Mouse (Mus musculus) kidney, embryonic 16.5 days (tissue): ENCODE results near the gene Mpst. TPM values are rescaled to one million over a fixed set of nuclear protein-coding genes. Genes with fewer than 3 reads are reported as not detected.

Source experiments
- ATAC-seq: fragments of 200-750 bp; cut with Nextera tagmentation; 2 replicates; pipeline ENCODE4 v1.8.0; 2017; ENCODE audit warnings: moderate TSS enrichment; ENCODE audit not compliant: low FRiP score, low TSS enrichment
- H3K27ac ChIP-seq: fragments of 300-500 bp; sonication (generic); 2 replicates; pipeline ENCODE4 v1.5.1; 2014; ENCODE audit warnings: low read length
- H3K27me3 ChIP-seq: fragments of 300-500 bp; sonication (generic); 2 replicates; pipeline ENCODE4 v1.6.1; 2014; ENCODE audit warnings: low read length, control low read depth, mixed read lengths; ENCODE audit not compliant: insufficient read depth
- H3K36me3 ChIP-seq: fragments of 300-500 bp; sonication (generic); 2 replicates; pipeline ENCODE4 v1.6.1; 2014; ENCODE audit warnings: low read length, control low read depth, mixed read lengths; ENCODE audit not compliant: insufficient read depth
- H3K4me1 ChIP-seq: fragments of 300-500 bp; sonication (generic); 2 replicates; pipeline ENCODE4 v1.6.1; 2014; ENCODE audit warnings: low read length, control low read depth, mixed read lengths; ENCODE audit not compliant: insufficient read depth
- H3K4me2 ChIP-seq: fragments of 300-500 bp; sonication (generic); replicated peaks from 2 replicates; pipeline ENCODE4 v1.6.1; 2014; ENCODE audit warnings: low read depth, low read length
- H3K4me3 ChIP-seq: fragments of 300-500 bp; sonication (generic); 2 replicates; pipeline ENCODE4 v1.5.1; 2014; ENCODE audit warnings: mild to moderate bottlenecking, low read length
- H3K9ac ChIP-seq: fragments of 300-500 bp; sonication (generic); replicated peaks from 2 replicates; pipeline ENCODE4 v1.6.1; 2014; ENCODE audit warnings: low read length
- H3K9me3 ChIP-seq: fragments of 300-500 bp; sonication (generic); 2 replicates; pipeline ENCODE4 v1.6.1; 2016; ENCODE audit warnings: low read length, control low read depth
- WGBS: fragments of 180-500 bp; shearing (Covaris S2); extraction: QIAGEN DNeasy Blood & Tissue Kit; methylation state at CpG from one replicate; pipeline ENCODE4 v1.1.7; 2014; 5-methylcytosine and 5-hydroxymethylcytosine counted together
- polyA plus RNA-seq: library from polyadenylated mRNA; unstranded; fragments of >200 nt; fragmentation: Nextera tagmentation; extraction: Ambion mirVana; gene quantifications from 2 replicates; pipeline ENCODE4 v1.2.1, GENCODE M21; 2015

The Mpst gene
- polyA plus RNA-seq, 1 experiment from 2014 or later: 5.3 TPM

- H3K4me2 ChIP-seq: no peak overlapping the region
- no peak for ATAC-seq
- WGBS: 50% methylated on average over 4 of the region's 4 CpGs
Measured at GRCm38 (mm10) chr15:78401921-78402320, 4.3 kb upstream of the Mpst start.

DNA sequence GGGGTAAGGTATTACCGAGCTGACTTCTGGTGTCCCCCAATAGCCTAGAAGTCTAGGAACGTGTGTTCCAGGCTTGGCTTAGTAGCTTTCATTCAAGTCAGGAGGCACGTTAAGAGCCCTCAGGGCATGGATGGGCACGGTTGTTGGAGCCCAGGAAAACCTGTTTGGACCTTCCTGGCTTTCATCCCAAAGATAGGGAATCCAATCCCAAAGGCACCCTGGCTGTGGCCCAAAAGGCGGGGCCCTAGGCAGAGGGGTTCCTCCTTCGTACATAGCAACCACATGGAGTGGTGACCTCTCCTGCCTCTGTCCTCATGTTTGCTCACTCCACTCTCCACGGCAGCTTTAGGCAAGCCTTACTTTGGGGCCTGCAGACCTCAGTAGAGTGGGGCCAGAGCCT is 3.8 kb upstream of the Mpst start:
- 66% methylated on average over 7 of the region's 7 CpGs for WGBS
- no peaks in the 10 kb centered on the region for H3K9me3 ChIP-seq
- peak overlapping the region; percentile 63 for H3K27ac ChIP-seq
- no peak overlapping the region for H3K4me2 ChIP-seq
- H3K4me3 ChIP-seq: no peak overlapping the region
- H3K27me3 ChIP-seq: no peaks in the 10 kb centered on the region
- H3K36me3 ChIP-seq: no peaks in the 10 kb centered on the region
- H3K9ac ChIP-seq: no peak overlapping the region
- no peak for ATAC-seq
- peaks cover 38% of the 10 kb centered on the region for H3K4me1 ChIP-seq

More at GRCm38 (mm10) chr15:78401921-78402320, 4.3 kb upstream of the Mpst start:
- H3K9ac ChIP-seq: peak overlapping the region; percentile 10
- H3K4me1 ChIP-seq: peaks cover 33% of the 10 kb centered on the region
- no peaks in the 10 kb centered on the region for H3K36me3 ChIP-seq
- H3K27ac ChIP-seq: peak overlapping the region; percentile 17; the same call in 1 of the 2 replicates
- H3K27me3 ChIP-seq: no peaks in the 10 kb centered on the region
- H3K4me3 ChIP-seq: no peak overlapping the region
- no peaks in the 10 kb centered on the region for H3K9me3 ChIP-seq

GRCm38 (mm10) chr15:78403301-78403741 is 2.9 kb upstream of the Mpst start:
- peaks cover 42% of the 10 kb centered on the region for H3K4me1 ChIP-seq
- no peaks in the 10 kb centered on the region for H3K9me3 ChIP-seq
- no peaks in the 10 kb centered on the region for H3K27me3 ChIP-seq
- H3K36me3 ChIP-seq: no peaks in the 10 kb centered on the region
- H3K27ac ChIP-seq: peak overlapping the region; percentile 79
- peak overlapping the region; percentile 76; the same call in 1 of the 2 replicates for H3K4me2 ChIP-seq
- ATAC-seq: peak; percentile 37
- no peak overlapping the region for H3K4me3 ChIP-seq
- 25% methylated on average over 3 of the region's 3 CpGs for WGBS
- peak overlapping the region; percentile 24 for H3K9ac ChIP-seq

- 64% methylated on average over 1 of the region's 1 CpGs for WGBS
- Histone ChIP-seq H3K9me3 (no peaks in the 10 kb centered on the region), H3K36me3 (no peaks in the 10 kb centered on the region), H3K4me2 (peak overlapping the region; percentile 76; the same call in 1 of the 2 replicates), H3K4me3 (0 out of 2 replicates have a peak overlapping the region, but pooled peaks have one; percentile 5), H3K27ac (peak overlapping the region; percentile 79), H3K4me1 (peaks cover 42% of the 10 kb centered on the region), H3K9ac (peak overlapping the region; percentile 24), H3K27me3 (peaks cover 3% of the 10 kb centered on the region)
- ATAC-seq: no peak
Measured at GRCm38 (mm10) chr15:78403896-78404295, 2.3 kb upstream of the Mpst start.

GRCm38 (mm10) chr15:78405098-78405497 is 1.1 kb upstream of the Mpst start:
- no peak for ATAC-seq
- H3K36me3 ChIP-seq: no peaks in the 10 kb centered on the region
- peak overlapping the region; percentile 82 for H3K9ac ChIP-seq
- peak overlapping the region; percentile 76 for H3K4me2 ChIP-seq
- peak overlapping the region; percentile 69 for H3K4me3 ChIP-seq
- peaks cover 50% of the 10 kb centered on the region for H3K4me1 ChIP-seq
- peaks cover 15% of the 10 kb centered on the region for H3K27me3 ChIP-seq
- H3K9me3 ChIP-seq: no peaks in the 10 kb centered on the region
- H3K27ac ChIP-seq: peak overlapping the region; percentile 97
- WGBS: 50% methylated on average over 11 of the region's 11 CpGs

GRCm38 (mm10) chr15:78405517-78406211 is 552 bp upstream of the Mpst start, which contains the start of gene Tst:
Gene Tst, minus strand, starts transcription at chr15:78405907.
- Histone ChIP-seq H3K27me3 (peaks cover 21% of the 10 kb centered on the region), H3K4me2 (peak within 1 kb of the TSS; percentile 76), H3K4me1 (peaks cover 53% of the 10 kb centered on the region), H3K4me3 (peak within 1 kb of the TSS; percentile 69), H3K27ac (peak within 1 kb of the TSS; percentile 97), H3K9ac (peak within 1 kb of the TSS; percentile 82), H3K9me3 (no peaks in the 10 kb centered on the region), H3K36me3 (no peaks in the 10 kb centered on the region)
- ATAC-seq: peak; percentile 84
- 2% methylated on average over 33 of the region's 34 CpGs for WGBS

GRCm38 (mm10) chr15:78409570-78410052 is 3.4 kb downstream of the Mpst start:
- Histone ChIP-seq H3K9ac (peak overlapping the region; percentile 46), H3K4me3 (peak overlapping the region; percentile 38)

GRCm38 (mm10) chr15:78413083-78413718 is 7.0 kb downstream of the Mpst start:
- no peak for ATAC-seq
- Histone ChIP-seq H3K4me1 (peaks cover 24% of the 10 kb centered on the region), H3K9me3 (no peaks in the 10 kb centered on the region), H3K9ac (no peak overlapping the region), H3K4me3 (no peak overlapping the region), H3K27me3 (peaks cover 31% of the 10 kb centered on the region), H3K27ac (no peak overlapping the region), H3K36me3 (no peaks in the 10 kb centered on the region), H3K4me2 (no peak overlapping the region)
- WGBS: 89% methylated on average over 14 of the region's 14 CpGs

More at GRCm38 (mm10) chr15:78409570-78410052, 3.4 kb downstream of the Mpst start:
- 16% methylated on average over 12 of the region's 12 CpGs for WGBS
- H3K4me2 ChIP-seq: peak overlapping the region; percentile 56
- H3K4me1 ChIP-seq: peaks cover 29% of the 10 kb centered on the region
- H3K9me3 ChIP-seq: no peaks in the 10 kb centered on the region
- H3K27me3 ChIP-seq: peaks cover 31% of the 10 kb centered on the region
- no peak for ATAC-seq
- H3K36me3 ChIP-seq: no peaks in the 10 kb centered on the region
- H3K27ac ChIP-seq: no peak overlapping the region

DNA sequence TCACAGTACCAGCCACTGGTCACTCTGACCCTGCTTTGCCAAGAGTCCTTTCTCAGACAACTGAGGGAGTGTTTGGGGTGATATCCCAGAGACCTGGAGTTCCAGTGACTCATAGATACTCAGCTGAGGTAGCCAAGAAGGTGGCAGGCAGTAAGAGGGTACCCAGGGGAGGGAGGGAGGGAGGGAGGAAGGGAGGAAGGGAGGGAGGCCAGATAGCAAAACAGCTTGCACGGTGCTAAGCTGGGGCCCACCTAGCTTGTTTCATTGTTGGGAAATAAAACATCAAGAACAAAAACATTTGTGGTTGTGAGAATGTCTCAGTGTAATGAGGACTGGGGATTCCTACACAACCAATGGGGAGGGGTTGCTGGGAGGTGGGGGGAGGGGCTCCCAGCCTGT is 7.5 kb downstream of the Mpst start:
- Histone ChIP-seq H3K9ac (no peak overlapping the region), H3K36me3 (no peaks in the 10 kb centered on the region), H3K27me3 (peaks cover 30% of the 10 kb centered on the region), H3K4me3 (no peak overlapping the region), H3K27ac (no peak overlapping the region), H3K9me3 (no peaks in the 10 kb centered on the region), H3K4me2 (no peak overlapping the region), H3K4me1 (peaks cover 24% of the 10 kb centered on the region)
- ATAC-seq: no peak
- 47% methylated on average over 1 of the region's 1 CpGs for WGBS
